In genomic region chr13:73034886-73035285, GRCm38 (mm10) we compare ENCODE assay signal across 20 mouse cellular contexts.
DNase-seq lines count a peak whose midpoint lies in the region; ATAC-seq and TF ChIP-seq lines count a peak whose summit lies in the region.
"Had no signal": no experiment of that assay in that cellular context is flagged by ENCODE, and none has a peak within 500 bp of the region (broad histone marks: within the 10 kb centered on the region; RNA-seq: fewer than 3 reads in every experiment).

No protein-coding gene starts in this region.

- H3K36me3 ChIP-seq in forebrain, embryonic 10.5 days (replicated peaks) = no peaks in the 10 kb centered on the region
- H3K36me3 ChIP-seq in forebrain, postnatal 0 days (ENCODE audit: insufficient read depth) = no peaks in the 10 kb centered on the region
- H3K36me3 ChIP-seq in midbrain, embryonic 10.5 days = no peaks in the 10 kb centered on the region
- no peaks in the 10 kb centered on the region for H3K36me3 ChIP-seq in neural tube, embryonic 11.5 days (ENCODE audit: control insufficient read depth, insufficient read depth, low read length)
- H3K36me3 ChIP-seq: embryonic facial prominence, embryonic 10.5 days; G1E; limb, embryonic 13.5 days had no signal

- TF ChIP-seq CTCF in forebrain, postnatal 0 days (IDR thresholded peaks at IDR 0.05; ENCODE audit: low read depth) = no peak

- no peak overlapping the region for H3K9ac ChIP-seq in forebrain, postnatal 0 days
- H3K9ac ChIP-seq in neural tube, embryonic 11.5 days (ENCODE audit: low read length) = no peak overlapping the region
- H3K9ac ChIP-seq: limb, embryonic 13.5 days had no signal

- DNase-seq in forebrain, embryonic 10.5 days (ENCODE audit: extremely low spot score, low spot score) = peak; percentile 18
- no peak for DNase-seq in forebrain, postnatal 0 days
- DNase-seq in midbrain, embryonic 10.5 days (ENCODE audit: low spot score) = peak; percentile 66
- peak; percentile 44 for DNase-seq in neural tube, embryonic 11.5 days (ENCODE audit: low spot score)
- no peak for DNase-seq in ovary, adult 18-20 months (ENCODE audit: low spot score)
- no peak for DNase-seq in layer of hippocampus, adult 8-10 months (ENCODE audit: low spot score in 2 of 2)
- DNase-seq in cerebellum, postnatal 10 days = no peak
- DNase-seq: adrenal gland, adult 2 months; gastrocnemius, adult 2 months; heart, postnatal 4 days; kidney, adult 8-10 months; kidney, postnatal 4 days; spleen, adult 18-20 months; thymus, postnatal 14 days had no signal

- 48% methylated on average over 10 of the region's 10 CpGs for WGBS in forebrain, embryonic 10.5 days
- 13% methylated on average over 10 of the region's 10 CpGs for WGBS in forebrain, postnatal 0 days
- 32% methylated on average over 10 of the region's 10 CpGs for WGBS in midbrain, embryonic 10.5 days
- 30% methylated on average over 10 of the region's 10 CpGs for WGBS in neural tube, embryonic 11.5 days

- no peak overlapping the region for H3K4me3 ChIP-seq in forebrain, embryonic 10.5 days
- H3K4me3 ChIP-seq in forebrain, postnatal 0 days (ENCODE audit: low read depth, low read length) = no peak overlapping the region
- H3K4me3 ChIP-seq in midbrain, embryonic 10.5 days = peak overlapping the region; percentile 20; the same call in 1 of the 2 replicates
- no peak overlapping the region for H3K4me3 ChIP-seq in neural tube, embryonic 11.5 days (ENCODE audit: low read depth, low read length)
- H3K4me3 ChIP-seq: embryonic facial prominence, embryonic 10.5 days; gastrocnemius, adult 2 months; left cerebral cortex, adult 2 months; limb, embryonic 13.5 days had no signal

- no peak overlapping the region for H3K27ac ChIP-seq in forebrain, embryonic 10.5 days
- H3K27ac ChIP-seq in forebrain, postnatal 0 days (ENCODE audit: low read depth, low read length) = no peak overlapping the region
- peak overlapping the region; percentile 89 for H3K27ac ChIP-seq in midbrain, embryonic 10.5 days (replicated peaks)
- peak overlapping the region; percentile 78; the same call in 1 of the 2 replicates for H3K27ac ChIP-seq in neural tube, embryonic 11.5 days (ENCODE audit: low read depth, low read length)
- H3K27ac ChIP-seq: gastrocnemius, adult 2 months; left cerebral cortex, adult 2 months; limb, embryonic 13.5 days; stomach, postnatal 0 days had no signal

- H3K4me2 ChIP-seq in forebrain, postnatal 0 days (ENCODE audit: low read depth) = no peak overlapping the region
- no peak overlapping the region for H3K4me2 ChIP-seq in neural tube, embryonic 11.5 days (ENCODE audit: low read depth)
- H3K4me2 ChIP-seq: limb, embryonic 13.5 days had no signal

- peak; percentile 25 for ATAC-seq in forebrain, postnatal 0 days
- ATAC-seq in neural tube, embryonic 11.5 days (ENCODE audit: insufficient read depth, low FRiP score, low TSS enrichment) = peak; percentile 66
- ATAC-seq in erythroblast, adult 5-6 weeks (replicated peaks; ENCODE audit: low FRiP score, poor library complexity, severe bottlenecking) = no peak

- H3K4me1 ChIP-seq in forebrain, embryonic 10.5 days = peaks cover 29% of the 10 kb centered on the region
- H3K4me1 ChIP-seq in forebrain, postnatal 0 days (ENCODE audit: insufficient read depth) = 0 out of 2 replicates have a peak, but pooled peaks cover 4% of the 10 kb centered on the region
- peaks cover 55% of the 10 kb centered on the region for H3K4me1 ChIP-seq in midbrain, embryonic 10.5 days
- peaks cover 14% of the 10 kb centered on the region for H3K4me1 ChIP-seq in neural tube, embryonic 11.5 days (ENCODE audit: control insufficient read depth, insufficient read depth, low read length)
- H3K4me1 ChIP-seq: limb, embryonic 13.5 days had no signal

- H3K27me3 ChIP-seq in forebrain, embryonic 10.5 days (ENCODE audit: poor library complexity, severe bottlenecking) = peaks cover 96% of the 10 kb centered on the region
- peaks cover 28% of the 10 kb centered on the region for H3K27me3 ChIP-seq in forebrain, postnatal 0 days (ENCODE audit: insufficient read depth, low read length)
- H3K27me3 ChIP-seq in midbrain, embryonic 10.5 days (ENCODE audit: low read depth, poor library complexity, severe bottlenecking) = peaks cover 88% of the 10 kb centered on the region
- H3K27me3 ChIP-seq in neural tube, embryonic 11.5 days (ENCODE audit: control insufficient read depth, insufficient read depth, low read length) = 0 out of 2 replicates have a peak, but pooled peaks cover 3% of the 10 kb centered on the region

- no peaks in the 10 kb centered on the region for H3K9me3 ChIP-seq in forebrain, embryonic 10.5 days
- H3K9me3 ChIP-seq in forebrain, postnatal 0 days (ENCODE audit: low read length) = no peaks in the 10 kb centered on the region
- H3K9me3 ChIP-seq in midbrain, embryonic 10.5 days (replicated peaks) = no peaks in the 10 kb centered on the region; the same call in 1 of the 2 replicates
- H3K9me3 ChIP-seq in neural tube, embryonic 11.5 days (ENCODE audit: control insufficient read depth, low read length) = no peaks in the 10 kb centered on the region
- H3K9me3 ChIP-seq: embryonic facial prominence, embryonic 10.5 days; limb, embryonic 13.5 days had no signal

Comparison
In these comparisons a context has a peak if more than half of its experiments do, and no peak if none do; other contexts are left out.
1. DNase-seq: peak in forebrain, embryonic 10.5 days (single experiment), midbrain, embryonic 10.5 days (single experiment) and neural tube, embryonic 11.5 days (single experiment); none in forebrain, postnatal 0 days (single experiment), ovary, adult 18-20 months (single experiment), layer of hippocampus, adult 8-10 months (0 of 2) and cerebellum, postnatal 10 days (0 of 2).
2. H3K27ac ChIP-seq: peak in midbrain, embryonic 10.5 days (single experiment) and neural tube, embryonic 11.5 days (single experiment); none in forebrain, embryonic 10.5 days (single experiment) and forebrain, postnatal 0 days (single experiment).